Mouse (Mus musculus): ENCODE data around the gene Lipc. TPM values are rescaled to one million over a fixed set of nuclear protein-coding genes. Genes with fewer than 3 reads are reported as not detected.

Gene Lipc
- polyA plus RNA-seq, 1 experiment from 2014 or later, result 0.21 TPM

- H3K4me1 ChIP-seq, result peaks cover 32% of the 10 kb centered on the region
- ATAC-seq (ENCODE audit: extremely low read depth, insufficient number of reproducible peaks, low FRiP score, low TSS enrichment), result no peak
- no peak overlapping the region for H3K4me3 ChIP-seq
- H3K36me3 ChIP-seq, result no peaks in the 10 kb centered on the region
- peak overlapping the region; percentile 64; the same call in 1 of the 2 replicates for H3K27ac ChIP-seq (replicated peaks)
- no peak overlapping the region for H3K9ac ChIP-seq
- H3K9me3 ChIP-seq, result 0 out of 2 replicates have a peak, but pooled peaks cover 4% of the 10 kb centered on the region
- no peaks in the 10 kb centered on the region for H3K27me3 ChIP-seq (replicated peaks)
- H3K4me2 ChIP-seq, result no peak overlapping the region
Measured at GRCm38 (mm10) chr9:70927701-70928100, 24.3 kb downstream of the Lipc start.

DNA sequence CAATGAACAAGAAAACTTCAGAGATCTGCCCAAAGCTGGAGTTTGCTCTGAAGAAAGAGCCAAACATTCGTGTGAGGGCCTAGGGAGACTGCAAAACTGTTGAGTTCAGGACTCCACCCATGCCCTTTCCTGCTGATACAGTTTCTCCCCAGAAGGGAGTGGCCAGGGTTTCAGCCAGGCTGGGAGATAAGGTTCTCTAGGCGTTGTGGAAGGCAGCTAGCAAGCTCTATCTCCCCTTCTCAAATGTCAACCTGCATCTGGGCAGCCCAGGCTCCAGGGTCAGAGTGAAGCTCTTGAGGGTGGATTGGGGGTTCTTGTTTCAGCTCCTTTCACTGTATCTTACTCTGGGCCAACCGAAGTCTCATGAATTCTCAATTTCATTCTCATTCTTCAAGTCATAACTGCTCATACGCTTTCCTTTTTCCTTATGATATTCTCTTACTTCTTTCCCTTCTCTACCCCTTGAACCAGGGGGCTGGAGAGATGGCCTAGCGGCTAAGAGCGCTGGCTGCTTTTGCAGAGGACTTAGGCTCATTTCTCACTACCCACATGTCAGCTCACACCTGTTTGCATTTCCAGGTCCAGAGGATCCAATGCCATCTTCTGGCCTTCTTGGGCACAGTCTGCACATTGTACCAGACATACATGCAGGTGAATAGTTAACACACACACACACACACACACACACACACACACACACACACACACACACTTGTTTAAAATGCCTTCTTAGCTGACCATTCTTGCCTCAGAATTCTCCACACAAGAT is 25.0 kb downstream of the Lipc start:
- H3K4me2 ChIP-seq, result 0 out of 2 replicates have a peak overlapping the region, but pooled peaks have one; percentile 8
- WGBS, result 33% methylated on average over 6 of the region's 6 CpGs
- H3K27ac ChIP-seq (replicated peaks), result peak overlapping the region; percentile 64
- H3K9ac ChIP-seq, result no peak overlapping the region
- H3K36me3 ChIP-seq, result no peaks in the 10 kb centered on the region
- ATAC-seq (ENCODE audit: extremely low read depth, insufficient number of reproducible peaks, low FRiP score, low TSS enrichment), result peak; percentile 77; the same call in 1 of the 2 replicates
- H3K4me1 ChIP-seq, result peaks cover 38% of the 10 kb centered on the region
- 0 out of 2 replicates have a peak, but pooled peaks cover 4% of the 10 kb centered on the region for H3K9me3 ChIP-seq
- no peaks in the 10 kb centered on the region for H3K27me3 ChIP-seq (replicated peaks)
- no peak overlapping the region for H3K4me3 ChIP-seq

DNA sequence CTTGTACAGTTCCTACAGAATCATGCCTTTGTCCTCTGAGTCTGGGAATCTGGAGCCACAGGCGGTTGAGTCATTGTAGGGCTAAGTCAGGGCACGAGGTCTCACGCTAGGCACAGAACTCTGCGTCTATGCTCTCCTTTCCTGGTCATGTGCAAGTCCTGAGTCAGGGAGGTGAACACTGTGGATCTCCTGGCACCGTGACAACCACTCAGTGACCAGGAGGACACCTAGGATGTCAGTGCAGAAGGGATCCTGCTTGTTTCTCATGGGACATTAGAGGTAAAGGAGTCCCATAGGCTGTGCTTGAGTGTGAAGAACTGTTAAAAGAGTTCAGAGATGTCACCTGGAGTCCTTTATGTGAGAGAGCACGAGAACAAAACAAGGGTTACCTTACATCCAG is 26.8 kb downstream of the Lipc start:
- 85% methylated on average over 6 of the region's 6 CpGs for WGBS

DNA sequence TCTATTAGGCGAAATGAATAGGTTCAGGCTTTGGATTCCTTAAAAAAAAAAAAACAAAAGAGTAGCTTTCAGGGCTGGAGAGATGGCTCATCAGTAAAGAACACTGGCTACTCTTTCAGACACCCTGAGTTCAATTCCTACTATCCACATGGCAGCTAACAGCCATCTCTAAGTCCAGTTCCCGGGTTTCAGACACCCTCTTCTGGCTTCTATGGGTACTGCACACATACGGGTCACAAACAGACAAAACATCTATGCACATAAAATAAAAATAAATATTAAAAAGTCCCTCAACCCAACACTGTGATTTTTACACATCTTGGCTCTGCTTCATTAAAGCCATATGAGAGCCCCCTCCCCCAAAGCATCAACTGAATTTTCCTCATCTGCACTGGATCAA is 27.3 kb downstream of the Lipc start:
- H3K9me3 ChIP-seq, result 0 out of 2 replicates have a peak, but pooled peaks cover 4% of the 10 kb centered on the region
- H3K4me1 ChIP-seq, result peaks cover 48% of the 10 kb centered on the region
- WGBS, result 88% methylated on average over 3 of the region's 3 CpGs
- H3K4me2 ChIP-seq, result no peak overlapping the region
- no peak overlapping the region for H3K27ac ChIP-seq (replicated peaks)
- no peak for ATAC-seq (ENCODE audit: extremely low read depth, insufficient number of reproducible peaks, low FRiP score, low TSS enrichment)
- no peaks in the 10 kb centered on the region for H3K36me3 ChIP-seq
- H3K9ac ChIP-seq, result no peak overlapping the region
- H3K4me3 ChIP-seq, result no peak overlapping the region
- H3K27me3 ChIP-seq (replicated peaks), result no peaks in the 10 kb centered on the region

More for the DNA sequence above, 26.8 kb downstream of the Lipc start:
- ATAC-seq (ENCODE audit: extremely low read depth, insufficient number of reproducible peaks, low FRiP score, low TSS enrichment), result no peak
- Histone ChIP-seq H3K4me3 (no peak overlapping the region), H3K4me1 (peaks cover 48% of the 10 kb centered on the region), H3K9ac (no peak overlapping the region), H3K27ac (replicated peaks) (no peak overlapping the region), H3K36me3 (no peaks in the 10 kb centered on the region), H3K9me3 (0 out of 2 replicates have a peak, but pooled peaks cover 4% of the 10 kb centered on the region), H3K4me2 (no peak overlapping the region), H3K27me3 (replicated peaks) (no peaks in the 10 kb centered on the region)

DNA sequence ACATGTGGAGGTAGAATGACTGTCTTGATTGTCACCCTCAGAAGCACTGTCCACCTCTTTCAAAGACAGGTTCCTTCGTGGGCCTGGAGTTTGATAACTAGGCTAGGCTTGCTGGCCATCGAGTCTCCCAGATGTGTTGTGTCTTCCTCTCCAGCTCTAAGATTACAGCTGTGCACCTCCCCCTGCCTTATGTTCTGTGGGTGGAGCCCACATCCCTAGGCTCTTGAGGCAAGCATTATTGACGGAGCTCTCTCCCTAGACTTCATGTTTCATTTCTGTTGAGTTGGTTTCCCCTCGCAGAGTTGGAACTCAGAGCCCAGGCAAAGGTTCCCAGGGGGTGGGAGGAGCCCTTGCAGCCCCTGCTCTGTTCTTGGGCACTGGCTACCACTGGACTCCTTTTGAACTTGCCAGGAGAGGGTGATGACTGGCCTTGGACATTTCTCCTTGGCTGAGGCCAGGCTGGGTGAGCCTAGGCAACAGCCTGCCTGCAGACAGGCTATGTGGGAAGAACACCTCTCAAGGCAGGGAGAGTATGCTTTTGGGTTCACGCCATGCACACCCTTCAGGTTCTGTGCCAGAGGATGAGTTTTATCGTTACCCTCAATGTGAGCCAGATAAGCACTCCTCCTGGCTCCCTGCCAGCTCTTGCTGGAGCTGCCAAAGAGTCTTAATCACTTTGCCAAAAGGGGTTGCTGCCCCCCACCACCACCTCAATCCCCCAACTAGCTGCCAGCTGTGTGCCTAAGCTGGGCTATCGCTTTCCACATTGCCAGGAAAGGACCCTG is 30.1 kb downstream of the Lipc start:
- Histone ChIP-seq H3K4me2 (peak overlapping the region; percentile 20; the same call in 1 of the 2 replicates), H3K4me3 (no peak overlapping the region)
- ATAC-seq (ENCODE audit: extremely low read depth, insufficient number of reproducible peaks, low FRiP score, low TSS enrichment), result peak; percentile 14; the same call in 1 of the 2 replicates

GRCm38 (mm10) chr9:70921132-70921531 is 30.9 kb downstream of the Lipc start:
- Histone ChIP-seq H3K9me3 (0 out of 2 replicates have a peak, but pooled peaks cover 4% of the 10 kb centered on the region), H3K4me2 (no peak overlapping the region), H3K36me3 (no peaks in the 10 kb centered on the region), H3K9ac (no peak overlapping the region), H3K27me3 (replicated peaks) (no peaks in the 10 kb centered on the region), H3K4me1 (peaks cover 34% of the 10 kb centered on the region), H3K27ac (replicated peaks) (no peak overlapping the region), H3K4me3 (no peak overlapping the region)
- WGBS, result 60% methylated on average over 3 of the region's 3 CpGs
- ATAC-seq (ENCODE audit: extremely low read depth, insufficient number of reproducible peaks, low FRiP score, low TSS enrichment), result no peak

More for the DNA sequence above, 30.1 kb downstream of the Lipc start:
- no peaks in the 10 kb centered on the region for H3K27me3 ChIP-seq (replicated peaks)
- peak overlapping the region; percentile 65 for H3K27ac ChIP-seq (replicated peaks)
- peaks cover 36% of the 10 kb centered on the region for H3K4me1 ChIP-seq
- H3K36me3 ChIP-seq, result no peaks in the 10 kb centered on the region
- H3K9me3 ChIP-seq, result 0 out of 2 replicates have a peak, but pooled peaks cover 4% of the 10 kb centered on the region
- H3K9ac ChIP-seq, result peak overlapping the region; percentile 19; the same call in 1 of the 2 replicates
- WGBS, result 32% methylated on average over 7 of the region's 7 CpGs

- no peak overlapping the region for H3K27ac ChIP-seq (replicated peaks)
- H3K4me3 ChIP-seq, result no peak overlapping the region
- WGBS, result 84% methylated on average over 3 of the region's 3 CpGs
- no peaks in the 10 kb centered on the region for H3K27me3 ChIP-seq (replicated peaks)
- no peak for ATAC-seq (ENCODE audit: extremely low read depth, insufficient number of reproducible peaks, low FRiP score, low TSS enrichment)
- peaks cover 44% of the 10 kb centered on the region for H3K4me1 ChIP-seq
- no peak overlapping the region for H3K4me2 ChIP-seq
- no peak overlapping the region for H3K9ac ChIP-seq
- no peaks in the 10 kb centered on the region for H3K9me3 ChIP-seq
- H3K36me3 ChIP-seq, result no peaks in the 10 kb centered on the region
Measured at GRCm38 (mm10) chr9:70919271-70919670, 32.8 kb downstream of the Lipc start.

GRCm38 (mm10) chr9:70916516-70916915 is 35.5 kb downstream of the Lipc start:
- WGBS, result 47% methylated on average over 7 of the region's 7 CpGs
- no peak overlapping the region for H3K4me2 ChIP-seq
- no peak overlapping the region for H3K4me3 ChIP-seq
- peaks cover 6% of the 10 kb centered on the region; the same call in 1 of the 2 replicates for H3K27me3 ChIP-seq (replicated peaks)
- ATAC-seq (ENCODE audit: extremely low read depth, insufficient number of reproducible peaks, low FRiP score, low TSS enrichment), result no peak
- H3K36me3 ChIP-seq, result no peaks in the 10 kb centered on the region
- no peaks in the 10 kb centered on the region for H3K9me3 ChIP-seq
- no peak overlapping the region for H3K9ac ChIP-seq
- peaks cover 32% of the 10 kb centered on the region for H3K4me1 ChIP-seq
- no peak overlapping the region for H3K27ac ChIP-seq (replicated peaks)

GRCm38 (mm10) chr9:70915356-70915685 is 36.7 kb downstream of the Lipc start:
- H3K4me2 ChIP-seq, result no peak overlapping the region
- ATAC-seq (ENCODE audit: extremely low read depth, insufficient number of reproducible peaks, low FRiP score, low TSS enrichment), result 0 out of 2 replicates have a peak, but pooled peaks have one; percentile 2
- H3K9me3 ChIP-seq, result no peaks in the 10 kb centered on the region
- no peak overlapping the region for H3K27ac ChIP-seq (replicated peaks)
- H3K4me3 ChIP-seq, result no peak overlapping the region
- peaks cover 9% of the 10 kb centered on the region; the same call in 1 of the 2 replicates for H3K27me3 ChIP-seq (replicated peaks)
- no peak overlapping the region for H3K9ac ChIP-seq
- H3K4me1 ChIP-seq, result peaks cover 27% of the 10 kb centered on the region
- 40% methylated on average over 2 of the region's 2 CpGs for WGBS
- no peaks in the 10 kb centered on the region for H3K36me3 ChIP-seq

DNA sequence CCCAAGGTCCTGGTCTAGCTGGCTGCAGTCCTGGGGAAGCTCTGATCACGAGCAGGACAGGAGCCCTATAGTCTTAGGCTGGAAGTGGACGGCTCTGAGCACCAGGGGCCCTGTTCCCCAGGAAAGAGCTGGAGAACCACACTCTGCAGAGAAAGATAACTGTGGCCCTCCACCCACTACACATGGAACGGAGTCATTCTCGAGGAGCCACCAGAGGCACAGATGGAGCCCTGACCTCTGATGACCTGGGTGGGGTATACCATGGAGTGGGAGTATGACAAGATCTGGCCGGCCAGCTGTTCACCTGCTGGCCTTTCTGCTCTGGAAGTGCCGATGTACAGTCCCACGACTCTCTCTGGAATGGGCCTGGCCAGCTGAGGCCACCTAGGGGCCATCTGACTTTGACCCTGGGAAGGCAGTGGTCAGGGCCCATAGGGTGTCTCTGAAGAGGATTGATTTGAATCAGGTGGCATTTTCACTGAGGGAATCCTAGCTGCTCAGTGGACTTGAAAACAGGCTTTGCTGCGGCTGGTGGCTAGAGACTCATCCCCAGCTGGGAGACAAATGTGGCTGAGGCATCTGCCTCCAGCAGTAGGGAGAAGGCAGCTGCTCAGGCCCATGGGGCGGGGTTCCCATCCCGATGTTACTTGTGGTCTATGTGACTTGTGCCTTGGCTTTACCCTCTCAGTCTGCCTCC is 37.2 kb downstream of the Lipc start:
- peaks cover 27% of the 10 kb centered on the region for H3K4me1 ChIP-seq
- 49% methylated on average over 10 of the region's 10 CpGs for WGBS
- no peak overlapping the region for H3K4me3 ChIP-seq
- no peaks in the 10 kb centered on the region for H3K9me3 ChIP-seq
- H3K27me3 ChIP-seq (replicated peaks), result peaks cover 9% of the 10 kb centered on the region; the same call in 1 of the 2 replicates
- H3K36me3 ChIP-seq, result no peaks in the 10 kb centered on the region
- no peak overlapping the region for H3K4me2 ChIP-seq
- H3K9ac ChIP-seq, result no peak overlapping the region
- H3K27ac ChIP-seq (replicated peaks), result no peak overlapping the region
- ATAC-seq (ENCODE audit: extremely low read depth, insufficient number of reproducible peaks, low FRiP score, low TSS enrichment), result no peak

DNA sequence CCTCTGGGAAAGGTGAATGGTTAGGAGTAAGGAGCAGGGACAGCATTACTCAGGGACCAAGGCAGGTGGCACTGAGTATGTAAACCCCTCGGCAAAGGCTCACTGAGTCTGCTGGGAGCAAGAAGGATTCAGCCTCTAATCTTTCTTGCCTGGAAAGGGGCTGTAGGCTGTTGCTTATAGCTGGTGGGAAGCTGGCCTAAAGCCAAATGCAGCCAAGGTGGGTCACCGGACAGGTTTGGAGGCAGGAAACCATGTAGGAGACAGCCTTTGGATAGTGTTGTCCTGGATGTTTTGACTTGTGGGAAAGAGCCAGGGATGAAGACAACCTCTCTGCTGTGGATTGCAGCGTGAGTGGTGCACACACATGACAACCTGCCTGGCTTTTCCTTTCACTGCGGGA is 40.9 kb downstream of the Lipc start:
- Histone ChIP-seq H3K9me3 (no peaks in the 10 kb centered on the region), H3K36me3 (no peaks in the 10 kb centered on the region), H3K27ac (replicated peaks) (no peak overlapping the region), H3K9ac (no peak overlapping the region), H3K4me1 (peaks cover 21% of the 10 kb centered on the region), H3K4me2 (no peak overlapping the region), H3K27me3 (replicated peaks) (peaks cover 9% of the 10 kb centered on the region; the same call in 1 of the 2 replicates), H3K4me3 (no peak overlapping the region)
- 67% methylated on average over 4 of the region's 4 CpGs for WGBS
- no peak for ATAC-seq (ENCODE audit: extremely low read depth, insufficient number of reproducible peaks, low FRiP score, low TSS enrichment)

Measured in heart, embryonic 13.5 days (tissue).